Mouse (Mus musculus) frontal cortex, postnatal 25 days (tissue): Measurements from ENCODE around the gene Fbxo7.

Experiments used
- DNase-seq, 2 experiments: peaks; one replicate each; pipeline ENCODE4 v3.0.0; 2022; ENCODE audit warnings: low spot score in 2 of 2

Fbxo7 gene

DNA sequence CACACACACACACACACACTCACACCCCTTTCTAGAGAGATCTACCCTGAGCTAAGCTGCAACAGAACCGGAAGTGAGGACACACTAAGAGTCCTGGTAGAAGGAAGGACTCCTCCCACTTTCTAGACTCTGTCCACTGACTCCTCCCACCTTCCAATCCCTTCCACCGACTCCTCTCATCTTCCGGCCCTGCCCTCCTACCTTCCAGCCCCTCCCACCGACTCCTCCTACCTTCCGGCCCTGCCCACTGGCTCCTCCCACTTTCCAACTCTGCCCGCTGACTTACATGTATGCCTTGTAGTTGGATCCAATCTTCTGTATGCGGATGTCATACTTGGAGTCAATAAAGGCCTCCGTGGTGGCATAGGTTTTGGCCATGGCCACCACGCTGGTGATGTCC is 58.1 kb downstream of the Fbxo7 start:
- DNase-seq: no peak

DNA sequence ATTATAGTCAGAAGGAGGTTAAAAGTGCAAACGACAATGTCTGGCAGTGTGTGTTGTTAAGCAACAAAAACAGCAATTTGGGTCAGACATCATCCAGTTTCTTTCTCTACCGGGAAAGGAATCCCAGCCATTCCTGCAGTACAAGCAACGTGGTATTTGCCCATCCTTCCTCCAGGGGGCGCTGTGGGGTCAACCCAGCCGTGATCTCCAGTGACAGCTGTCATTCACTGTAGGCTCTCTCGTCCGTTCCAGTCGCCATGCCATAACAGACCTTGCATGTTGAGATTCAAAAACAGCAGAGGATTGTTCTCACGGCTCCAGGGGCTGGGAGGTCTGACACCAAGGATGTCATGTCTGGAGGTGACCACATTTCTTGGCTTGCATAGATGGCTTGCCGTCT is 70.1 kb downstream of the Fbxo7 start:
- DNase-seq: no peak

DNA sequence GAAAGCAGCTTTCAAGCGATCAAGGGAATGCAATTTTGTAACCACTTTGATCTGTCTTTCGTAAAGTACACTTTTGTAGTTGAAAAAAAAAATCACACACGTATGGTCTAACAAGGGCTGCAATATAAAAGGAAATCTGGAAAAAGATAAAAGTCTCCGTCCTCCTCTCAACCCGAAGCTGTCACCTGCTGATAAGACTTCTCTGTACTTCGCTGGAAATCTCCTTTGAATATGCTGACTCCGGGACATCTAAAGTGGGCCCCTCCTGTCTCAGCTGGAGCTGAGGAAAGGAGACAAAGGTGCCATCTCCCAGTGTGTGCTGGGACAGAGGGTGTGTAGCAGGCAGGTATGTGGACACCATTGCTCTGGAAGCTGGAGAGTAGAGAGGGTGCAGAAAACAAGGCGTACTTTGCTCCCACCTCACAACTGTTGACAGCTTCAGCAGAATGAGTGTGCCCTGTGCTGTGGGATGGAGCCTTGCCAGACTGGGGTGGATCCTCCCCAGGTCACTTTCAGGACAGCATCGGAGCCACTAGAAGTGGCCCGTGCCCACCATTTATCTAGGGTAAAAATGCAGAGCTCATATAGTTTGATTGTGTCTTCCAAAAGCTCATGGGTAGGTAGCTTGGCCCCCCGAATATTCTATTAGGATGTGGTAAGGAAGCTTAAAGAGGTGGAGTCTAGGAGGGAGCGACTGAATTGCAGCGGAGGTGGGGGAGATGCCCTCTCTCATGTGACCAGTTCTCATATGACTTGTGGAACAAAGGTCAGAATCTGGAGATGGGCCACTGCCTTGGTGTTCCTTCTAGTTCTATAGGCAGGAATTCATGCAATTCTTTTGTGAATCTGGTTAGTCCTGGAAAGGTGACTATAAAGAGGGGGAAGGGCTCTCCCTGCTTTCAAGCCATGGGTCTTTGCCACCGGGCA is 71.6 kb downstream of the Fbxo7 start:
- no peak for DNase-seq

DNA sequence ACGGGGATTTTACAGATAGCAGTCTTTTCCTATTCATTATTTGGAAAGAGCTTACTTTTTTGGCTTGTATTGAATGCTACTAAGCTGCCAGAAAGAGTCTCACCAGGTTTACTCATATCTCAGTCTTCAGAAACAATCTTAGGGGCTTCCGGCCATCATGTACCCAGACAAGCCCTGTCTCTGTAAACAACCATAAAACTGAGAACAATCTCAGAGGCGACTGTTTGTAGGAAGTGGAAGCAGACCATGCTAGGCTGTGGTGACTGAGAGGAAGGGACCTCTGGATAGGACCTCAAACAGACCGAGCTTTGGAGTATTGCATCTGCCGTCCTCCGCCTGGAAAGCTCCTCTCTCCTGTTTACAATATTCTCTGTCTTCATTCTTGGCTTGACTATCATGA is 76.6 kb downstream of the Fbxo7 start:
- no peak for DNase-seq

DNA sequence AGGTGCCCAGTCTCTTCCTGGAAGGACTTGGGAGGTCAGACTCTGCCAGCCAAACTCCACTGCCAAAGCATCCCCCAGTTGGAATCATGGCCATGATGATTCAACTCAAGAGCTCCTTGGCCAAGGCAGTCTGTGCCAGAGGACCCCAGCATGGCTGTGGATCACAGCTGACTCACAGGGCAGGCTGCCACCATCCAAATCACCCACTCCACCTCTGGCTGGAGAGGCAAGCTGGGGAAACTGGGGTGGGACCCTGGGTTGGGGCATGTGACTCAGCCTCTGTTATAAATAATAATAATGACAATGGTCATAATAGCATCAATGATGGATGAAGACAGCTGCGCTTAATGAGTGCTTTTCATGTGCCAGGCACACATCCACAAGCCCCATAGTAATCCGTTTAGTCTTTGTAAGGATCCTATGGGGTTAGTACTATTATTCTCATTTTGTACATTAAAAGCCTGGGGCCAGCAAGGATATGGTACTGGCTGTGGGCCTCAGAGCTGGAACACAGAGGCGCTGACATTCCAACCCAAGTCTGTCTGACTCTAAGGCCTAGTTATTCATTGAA is 78.6 kb downstream of the Fbxo7 start:
- DNase-seq: no peak
